ENCODE assay signal across 27 mouse cellular contexts in genomic region chr14:121251708-121252107, GRCm38 (mm10).
DNase-seq lines count a peak whose midpoint lies in the region; ATAC-seq and TF ChIP-seq lines count a peak whose summit lies in the region.
"Had no signal": no experiment of that assay in that cellular context is flagged by ENCODE, and none has a peak within 500 bp of the region (broad histone marks: within the 10 kb centered on the region; RNA-seq: fewer than 3 reads in every experiment).

No protein-coding gene starts in this region.

- no peak for TF ChIP-seq CTCF in liver, postnatal 0 days (IDR thresholded peaks at IDR 0.05; ENCODE audit: low read depth)

- H3K27ac ChIP-seq in forebrain, embryonic 16.5 days (ENCODE audit: low read length): no peak overlapping the region
- no peak overlapping the region for H3K27ac ChIP-seq in forebrain, embryonic 10.5 days
- H3K27ac ChIP-seq in liver, postnatal 0 days (ENCODE audit: low read depth): peak overlapping the region; percentile 57; the same call in 1 of the 2 replicates
- H3K27ac ChIP-seq in liver, embryonic 11.5 days (ENCODE audit: low read depth, low read length): no peak overlapping the region
- H3K27ac ChIP-seq in stomach, embryonic 16.5 days (ENCODE audit: low read length): no peak overlapping the region
- H3K27ac ChIP-seq: embryonic facial prominence, embryonic 13.5 days; hindbrain, embryonic 13.5 days; left cerebral cortex, adult 2 months; limb, embryonic 12.5 days; liver, embryonic 13.5 days had no signal

- H3K9me3 ChIP-seq in forebrain, embryonic 16.5 days (ENCODE audit: control insufficient read depth, low read length): no peaks in the 10 kb centered on the region
- H3K9me3 ChIP-seq in forebrain, embryonic 10.5 days: no peaks in the 10 kb centered on the region
- no peaks in the 10 kb centered on the region for H3K9me3 ChIP-seq in liver, postnatal 0 days (ENCODE audit: low read length)
- H3K9me3 ChIP-seq in liver, embryonic 11.5 days (ENCODE audit: control insufficient read depth, low read length): no peaks in the 10 kb centered on the region
- no peaks in the 10 kb centered on the region for H3K9me3 ChIP-seq in stomach, embryonic 16.5 days (replicated peaks; ENCODE audit: control insufficient read depth, low read length)
- H3K9me3 ChIP-seq: embryonic facial prominence, embryonic 13.5 days; G1E; hindbrain, embryonic 13.5 days; limb, embryonic 12.5 days; liver, embryonic 13.5 days had no signal

- H3K9ac ChIP-seq in forebrain, embryonic 16.5 days (replicated peaks; ENCODE audit: low read depth, low read length): no peak overlapping the region
- H3K9ac ChIP-seq in liver, postnatal 0 days (replicated peaks): no peak overlapping the region; the same call in 1 of the 2 replicates
- no peak overlapping the region for H3K9ac ChIP-seq in liver, embryonic 11.5 days (ENCODE audit: low read depth, low read length)
- H3K9ac ChIP-seq in stomach, embryonic 16.5 days (ENCODE audit: low read length): no peak overlapping the region
- H3K9ac ChIP-seq: embryonic facial prominence, embryonic 13.5 days; hindbrain, embryonic 13.5 days; limb, embryonic 12.5 days; liver, embryonic 13.5 days; lung, embryonic 14.5 days had no signal

- peak; percentile 6; the same call in 1 of the 2 replicates for ATAC-seq in forebrain, embryonic 16.5 days
- no peak for ATAC-seq in liver, postnatal 0 days
- no peak for ATAC-seq in liver, embryonic 11.5 days (replicated peaks; ENCODE audit: low FRiP score)
- peak; percentile 23; the same call in 1 of the 2 replicates for ATAC-seq in stomach, embryonic 16.5 days (ENCODE audit: insufficient read depth, low FRiP score)
- ATAC-seq: intestine, postnatal 0 days; midbrain, embryonic 16.5 days had no signal

- no peak overlapping the region for H3K4me2 ChIP-seq in forebrain, embryonic 16.5 days (ENCODE audit: low read length)
- H3K4me2 ChIP-seq in liver, postnatal 0 days (ENCODE audit: low read depth, low read length): no peak overlapping the region
- no peak overlapping the region for H3K4me2 ChIP-seq in liver, embryonic 11.5 days
- no peak overlapping the region for H3K4me2 ChIP-seq in stomach, embryonic 16.5 days (ENCODE audit: low read depth, low read length)
- H3K4me2 ChIP-seq: embryonic facial prominence, embryonic 13.5 days; heart, embryonic 11.5 days; hindbrain, embryonic 13.5 days; limb, embryonic 12.5 days; liver, embryonic 13.5 days; lung, embryonic 14.5 days had no signal

- H3K4me3 ChIP-seq in forebrain, embryonic 16.5 days (replicated peaks; ENCODE audit: low read length): no peak overlapping the region
- no peak overlapping the region for H3K4me3 ChIP-seq in forebrain, embryonic 10.5 days
- no peak overlapping the region for H3K4me3 ChIP-seq in liver, postnatal 0 days (ENCODE audit: low read depth, low read length)
- H3K4me3 ChIP-seq in liver, embryonic 11.5 days (ENCODE audit: low read depth, low read length): no peak overlapping the region
- no peak overlapping the region for H3K4me3 ChIP-seq in stomach, embryonic 16.5 days (replicated peaks; ENCODE audit: low read length)
- H3K4me3 ChIP-seq: embryonic facial prominence, embryonic 13.5 days; hindbrain, embryonic 13.5 days; left cerebral cortex, adult 2 months; limb, embryonic 12.5 days; liver, embryonic 13.5 days had no signal

- no peak for DNase-seq in forebrain, embryonic 10.5 days (ENCODE audit: extremely low spot score, low spot score)
- DNase-seq in liver, postnatal 0 days: no peak
- DNase-seq in liver, embryonic 11.5 days (ENCODE audit: low spot score): no peak
- DNase-seq in Muller cell, postnatal 12 days (ENCODE audit: inconsistent ontology term): peak; percentile 83
- DNase-seq in T-cell, adult 2 months (ENCODE audit: low spot score): no peak
- DNase-seq: adrenal gland, postnatal 25 days; cerebellum, adult 18-20 months; cerebellum, postnatal 10 days; gastrocnemius, postnatal 25 days; heart, adult 18-20 months; heart, postnatal 36 days; kidney, adult 9 months; kidney, postnatal 10 days; liver, embryonic 13.5 days; lung, embryonic 14.5 days; right cerebral cortex, postnatal 4 days; thymus, postnatal 14 days had no signal

- H3K36me3 ChIP-seq in forebrain, embryonic 16.5 days (ENCODE audit: control insufficient read depth, insufficient read depth): peaks cover 2% of the 10 kb centered on the region; the same call in 1 of the 2 replicates
- peaks cover 47% of the 10 kb centered on the region for H3K36me3 ChIP-seq in forebrain, embryonic 10.5 days (replicated peaks)
- no peaks in the 10 kb centered on the region for H3K36me3 ChIP-seq in liver, postnatal 0 days (replicated peaks; ENCODE audit: insufficient read depth, low read length)
- H3K36me3 ChIP-seq in liver, embryonic 11.5 days (ENCODE audit: control insufficient read depth, insufficient read depth, low read length): no peaks in the 10 kb centered on the region
- no peaks in the 10 kb centered on the region; the same call in 1 of the 2 replicates for H3K36me3 ChIP-seq in stomach, embryonic 16.5 days (ENCODE audit: control insufficient read depth, insufficient read depth, low read length)
- H3K36me3 ChIP-seq: G1E; liver, embryonic 13.5 days had no signal

- TF ChIP-seq EP300 in liver, postnatal 0 days (IDR thresholded peaks at IDR 0.05; ENCODE audit: low read depth): no peak

- H3K27me3 ChIP-seq in forebrain, embryonic 16.5 days (replicated peaks; ENCODE audit: control insufficient read depth, insufficient read depth, low read length): no peaks in the 10 kb centered on the region
- no peaks in the 10 kb centered on the region for H3K27me3 ChIP-seq in forebrain, embryonic 10.5 days (ENCODE audit: poor library complexity, severe bottlenecking)
- H3K27me3 ChIP-seq in liver, postnatal 0 days (ENCODE audit: insufficient read depth, low read length): no peaks in the 10 kb centered on the region
- H3K27me3 ChIP-seq in liver, embryonic 11.5 days (replicated peaks; ENCODE audit: control insufficient read depth, insufficient read depth, low read length): no peaks in the 10 kb centered on the region
- no peaks in the 10 kb centered on the region for H3K27me3 ChIP-seq in stomach, embryonic 16.5 days (ENCODE audit: control insufficient read depth, insufficient read depth, low read length)
- H3K27me3 ChIP-seq: embryonic facial prominence, embryonic 13.5 days; hindbrain, embryonic 13.5 days; limb, embryonic 12.5 days; liver, embryonic 13.5 days had no signal

- peaks cover 3% of the 10 kb centered on the region; the same call in 1 of the 2 replicates for H3K4me1 ChIP-seq in forebrain, embryonic 16.5 days (replicated peaks; ENCODE audit: control insufficient read depth, insufficient read depth, low read length)
- H3K4me1 ChIP-seq in forebrain, embryonic 10.5 days: peaks cover 27% of the 10 kb centered on the region
- H3K4me1 ChIP-seq in liver, postnatal 0 days (ENCODE audit: insufficient read depth): peaks cover 18% of the 10 kb centered on the region
- no peaks in the 10 kb centered on the region for H3K4me1 ChIP-seq in liver, embryonic 11.5 days (replicated peaks; ENCODE audit: control insufficient read depth, insufficient read depth, low read length)
- peaks cover 2% of the 10 kb centered on the region; the same call in 1 of the 2 replicates for H3K4me1 ChIP-seq in stomach, embryonic 16.5 days (ENCODE audit: control insufficient read depth, insufficient read depth, low read length)

- 41% methylated on average over 4 of the region's 4 CpGs for WGBS in forebrain, embryonic 16.5 days
- 79% methylated on average over 4 of the region's 4 CpGs for whole genome bisulfite sequencing in forebrain, embryonic 10.5 days
- 50% methylated on average over 4 of the region's 4 CpGs for WGBS in liver, postnatal 0 days (ENCODE audit: insufficient replicate concordance)
- 69% methylated on average over 4 of the region's 4 CpGs for WGBS in liver, embryonic 11.5 days
- 50% methylated on average over 4 of the region's 4 CpGs for WGBS in stomach, embryonic 16.5 days

Comparison
In these comparisons a context has a peak if more than half of its experiments do, and no peak if none do; other contexts are left out.
1. ATAC-seq: peak in forebrain, embryonic 16.5 days (single experiment) and stomach, embryonic 16.5 days (single experiment); none in liver, postnatal 0 days (single experiment) and liver, embryonic 11.5 days (single experiment).